Mouse (Mus musculus) inflammation-experienced regulatory T-cells (primary cell): ENCODE measurements around the gene Ttll8. TPM values are rescaled to one million over a fixed set of nuclear protein-coding genes. Genes with fewer than 3 reads are reported as not detected.

Source experiments
- polyA plus RNA-seq, 2 experiments: library from polyadenylated mRNA; unstranded; fragments of 100-300 nt; shearing (Covaris generic); gene quantifications; one replicate each; pipeline ENCODE4 v1.2.1; 2017

The Ttll8 gene
- not detected for polyA plus RNA-seq

DNA sequence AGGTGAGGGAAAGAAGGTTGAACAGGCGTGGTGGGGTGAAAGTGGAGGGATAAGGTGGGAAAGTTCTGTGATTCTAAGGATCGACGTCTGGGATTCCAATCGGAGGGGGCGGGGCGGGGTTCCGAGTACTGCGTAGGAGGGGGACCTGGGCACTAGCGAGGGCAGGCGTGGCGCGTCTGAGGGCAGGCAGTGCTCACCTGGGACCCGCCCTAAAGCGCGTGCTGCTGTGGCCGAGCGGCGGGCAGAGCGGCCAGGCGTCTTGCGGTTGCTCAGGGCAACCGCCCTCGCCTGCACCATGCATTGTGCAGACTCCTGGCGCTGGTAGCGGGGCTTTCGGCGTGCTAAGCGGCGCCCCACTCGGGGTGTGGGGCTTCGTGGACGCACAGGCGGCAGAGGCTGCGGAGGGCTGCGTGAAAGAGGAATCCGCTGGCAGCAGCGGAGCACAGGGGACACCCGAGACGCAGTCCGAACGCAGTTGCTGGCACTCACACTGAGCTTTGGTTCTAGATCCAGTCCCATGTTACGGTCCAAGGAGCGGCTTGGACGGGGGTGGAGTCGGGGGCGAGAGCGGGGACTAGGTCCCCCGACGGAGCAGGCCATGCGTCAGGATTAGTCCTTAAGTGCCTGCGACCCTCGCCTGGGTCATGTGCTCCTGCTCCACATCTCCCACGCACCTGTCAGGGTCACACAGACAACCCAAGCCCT is at the start of gene Ttll8:
Ttll8 (minus strand) TSS at position 51 of the 705 bp plus-strand sequence.

DNA sequence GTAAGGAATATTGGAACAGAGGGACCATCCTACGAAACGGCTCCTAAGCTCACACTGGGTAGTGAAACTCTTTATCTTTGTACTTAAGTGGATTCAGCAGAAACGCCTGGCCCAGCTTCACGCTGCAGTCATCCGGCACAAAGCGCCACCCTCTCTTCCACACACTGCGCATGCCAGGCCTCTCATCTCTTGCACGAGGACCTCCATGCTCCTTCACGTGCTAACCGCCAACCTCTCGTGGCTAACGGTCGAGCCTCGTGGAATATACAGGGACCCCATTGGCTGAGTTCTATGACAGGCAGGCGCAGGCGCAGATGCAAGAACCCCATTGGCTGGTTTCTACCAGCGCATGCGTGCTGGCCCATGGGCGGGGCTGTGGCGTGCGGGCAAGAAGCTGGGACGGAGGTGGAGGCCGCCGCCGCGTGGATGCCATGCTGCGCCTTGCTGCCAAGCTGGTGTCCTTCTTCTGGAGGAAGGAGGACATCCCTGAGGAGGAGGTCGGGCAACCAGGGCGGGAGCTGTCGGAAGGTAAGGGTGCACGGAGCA is 28.4 kb upstream of the Ttll8 start, which contains the start of gene Mov10l1:
Mov10l1 (plus strand) TSS at position 376 of the 546 bp plus-strand sequence.

DNA sequence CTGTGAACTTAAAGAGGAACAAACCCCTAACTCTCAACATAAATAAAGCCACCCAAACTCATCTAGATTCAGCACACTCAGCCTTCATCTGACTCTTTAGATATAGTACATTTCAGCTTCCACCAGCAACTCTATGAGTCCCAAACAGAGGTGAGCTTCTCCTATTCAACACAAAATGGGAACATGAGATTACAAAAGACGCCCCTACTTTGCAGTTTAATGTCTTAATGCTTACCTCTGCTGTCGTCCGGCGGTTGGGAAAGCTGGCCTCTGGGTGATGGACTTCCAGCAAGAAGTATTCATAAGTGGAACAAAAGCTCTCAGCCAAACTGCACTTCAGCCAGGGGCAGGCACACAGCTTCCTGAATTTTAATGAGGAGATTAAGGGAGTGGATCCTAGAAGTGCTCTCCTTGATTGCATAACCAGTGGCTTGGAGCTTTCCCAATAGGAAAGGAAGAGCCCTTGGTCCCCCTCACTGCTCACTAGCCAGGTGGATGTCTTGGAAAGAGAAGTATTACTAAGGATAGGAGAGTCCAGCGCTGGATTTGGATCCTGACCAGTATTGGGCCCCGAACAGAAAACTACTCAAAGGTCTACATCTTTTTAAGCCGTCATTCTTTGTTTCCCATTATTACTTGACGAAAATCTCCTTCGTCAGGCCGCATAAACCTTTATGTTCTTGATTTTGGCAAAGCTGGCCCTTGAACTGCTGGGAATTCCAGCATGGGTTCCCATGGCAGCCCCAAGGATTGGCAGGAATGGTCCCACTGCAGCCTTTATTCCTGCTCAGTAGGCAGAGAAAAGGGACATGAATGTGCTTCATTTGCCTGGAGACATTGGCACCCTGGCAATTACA is 24.3 kb upstream of the Ttll8 start, which contains the start of gene Mlc1:
Mlc1 (minus strand) TSS at position 727 of the 857 bp plus-strand sequence.

DNA sequence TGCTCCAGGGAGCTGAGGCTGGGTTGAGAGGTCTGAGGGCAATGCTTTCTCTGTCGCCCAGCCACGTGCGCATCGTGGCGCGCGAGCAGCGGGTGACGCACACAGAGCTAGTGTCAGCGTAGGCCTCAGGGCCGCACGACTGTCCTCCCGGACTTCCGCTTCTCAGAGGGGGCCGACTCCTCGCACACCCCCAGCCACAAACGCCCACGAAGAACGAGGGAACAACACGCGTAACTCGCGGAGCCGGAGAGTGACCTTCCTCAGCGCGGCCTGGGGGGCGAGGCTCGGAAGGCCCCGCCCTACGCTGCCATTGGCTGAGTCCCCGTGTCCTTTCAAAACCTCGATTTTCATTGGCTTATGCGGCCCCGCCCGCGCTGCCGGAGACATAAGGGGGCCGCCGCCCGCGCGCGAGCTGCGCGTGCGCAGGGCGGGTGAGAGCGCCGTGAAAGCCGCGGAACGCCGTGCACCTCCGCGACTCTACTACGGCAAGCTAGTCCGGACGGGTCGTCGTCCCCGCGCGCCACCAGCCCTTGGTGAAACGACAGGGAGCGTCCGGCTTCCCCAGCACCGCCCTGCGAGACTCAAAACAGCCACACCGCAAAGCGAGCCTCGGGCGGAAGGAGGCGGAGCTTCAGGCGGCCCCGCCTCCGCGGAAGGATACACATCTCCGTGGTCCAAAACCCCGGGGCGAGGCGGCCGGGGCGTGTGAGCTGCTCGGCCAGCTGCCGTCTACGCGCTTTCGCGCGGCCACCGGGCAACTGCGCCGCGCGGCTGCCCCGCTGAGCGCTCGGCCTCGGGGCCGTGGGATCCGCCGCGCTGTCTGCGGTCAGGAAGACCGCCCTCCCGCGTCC is 92.2 kb downstream of the Ttll8 start, which contains the start of gene Pim3:
Pim3 (plus strand) TSS at position 415 of the 851 bp plus-strand sequence.

Other genes starting within 250 kb of the Ttll8 start
- gene Brd1, start 220.2 kb downstream of the Ttll8 start, polyA plus RNA-seq = 10 to 100 TPM; 50.8 to 66.2 TPM
- 1 to 10 TPM; 5.4 to 6.4 TPM for gene Zbed4, start 202.8 kb downstream of the Ttll8 start, polyA plus RNA-seq
- 10 to 100 TPM in 1 of 2 experiments, 1 to 10 TPM in 1; 6.7 to 16.3 TPM for gene Alg12, start 135.1 kb downstream of the Ttll8 start, polyA plus RNA-seq
- gene Creld2, start 134.8 kb downstream of the Ttll8 start, polyA plus RNA-seq = 10 to 100 TPM; 55.1 to 56.0 TPM
- 10 to 100 TPM; 29.1 to 35.7 TPM for gene Pim3, start 92.2 kb downstream of the Ttll8 start, polyA plus RNA-seq
- gene Mlc1, start 24.6 kb upstream of the Ttll8 start, polyA plus RNA-seq = under 1 TPM in 1 of 2 experiments, not detected in 1; 0.18 TPM
- under 1 TPM; 0.13 to 0.84 TPM for gene Mov10l1, start 28.5 kb upstream of the Ttll8 start, polyA plus RNA-seq
- 1 to 10 TPM in 1 of 2 experiments, under 1 TPM in 1; 0.88 to 1.2 TPM for gene Panx2, start 105.3 kb upstream of the Ttll8 start, polyA plus RNA-seq
- 10 to 100 TPM; 86.7 to 98.2 TPM for gene Trabd, start 120.7 kb upstream of the Ttll8 start, polyA plus RNA-seq
- gene Selenoo, start 134.7 kb upstream of the Ttll8 start, polyA plus RNA-seq = 10 to 100 TPM; 53.0 to 58.7 TPM
- gene Tubgcp6, start 168.7 kb upstream of the Ttll8 start, polyA plus RNA-seq = 10 to 100 TPM; 24.7 to 25.1 TPM
- 10 to 100 TPM; 55.7 to 63.3 TPM for gene Hdac10, start 174.3 kb upstream of the Ttll8 start, polyA plus RNA-seq
- 10 to 100 TPM in 1 of 2 experiments, 1 to 10 TPM in 1; 8.4 to 18.8 TPM for gene Mapk12, start 186.3 kb upstream of the Ttll8 start, polyA plus RNA-seq
- 100 to 1,000 TPM in 1 of 2 experiments, 10 to 100 TPM in 1; 50.7 to 111 TPM for gene Mapk11, start 195.2 kb upstream of the Ttll8 start, polyA plus RNA-seq
- 1 to 10 TPM; 2.3 to 6.2 TPM for gene Plxnb2, start 226.4 kb upstream of the Ttll8 start, polyA plus RNA-seq
- gene Dennd6b, start 242.1 kb upstream of the Ttll8 start, polyA plus RNA-seq = 10 to 100 TPM; 36.9 to 42.4 TPM